Mouse (Mus musculus) brain, embryonic 14.5 days (tissue): ENCODE results near the gene Elf4.

Source experiments
- CTCF ChIP-seq: fragments of 200-500 bp; IDR thresholded peaks from 2 replicates; pipeline ENCODE4 v1.5.1; 2012; ENCODE audit warnings: inconsistent platforms, mild to moderate bottlenecking, moderate library complexity, borderline replicate concordance; ENCODE audit not compliant: insufficient read depth, insufficient read length; ENCODE audit errors: extremely low read depth
- POLR2A ChIP-seq: fragments of 200-500 bp; IDR thresholded peaks from 2 replicates; pipeline ENCODE4 v1.6.1; 2012; ENCODE audit warnings: mild to moderate bottlenecking, inconsistent platforms, borderline replicate concordance; ENCODE audit not compliant: poor library complexity, insufficient read depth, insufficient read length, severe bottlenecking; ENCODE audit errors: extremely low read depth

GRCm38 (mm10) chrX:48424583-48424982 is 38.3 kb downstream of the Elf4 start:
- TF ChIP-seq CTCF (no peak), POLR2A (no peak)
